Mouse (Mus musculus): Measurements from ENCODE around the gene Toe1. TPM values are rescaled to one million over a fixed set of nuclear protein-coding genes. Genes with fewer than 3 reads are reported as not detected.
A peak's percentile ranks its signal among the peaks of the same experiment; 100 is the strongest.
"Not testable (repeated sequence)": the region's sequence is repeated elsewhere in the genome, so short reads cannot be mapped to it uniquely, and the experiment has no call there.

Toe1 gene
- 10 to 100 TPM; 12.1 to 12.7 TPM for total RNA-seq (2021)
- long read RNA-seq, experiment 1, partial matches to known transcripts = 0 of 7 reads
- long read RNA-seq, experiment 1, other reads (novel, unspliced or antisense) = 4 of 7 reads
- long read RNA-seq, experiment 2, transcript Toe1-201 (8 exons, 2,090 nt) = major isoform, 8 of 11 reads
- long read RNA-seq, experiment 2, partial matches to known transcripts = 0 of 11 reads
- long read RNA-seq, experiment 2, other reads (novel, unspliced or antisense) = 3 of 11 reads

DNA sequence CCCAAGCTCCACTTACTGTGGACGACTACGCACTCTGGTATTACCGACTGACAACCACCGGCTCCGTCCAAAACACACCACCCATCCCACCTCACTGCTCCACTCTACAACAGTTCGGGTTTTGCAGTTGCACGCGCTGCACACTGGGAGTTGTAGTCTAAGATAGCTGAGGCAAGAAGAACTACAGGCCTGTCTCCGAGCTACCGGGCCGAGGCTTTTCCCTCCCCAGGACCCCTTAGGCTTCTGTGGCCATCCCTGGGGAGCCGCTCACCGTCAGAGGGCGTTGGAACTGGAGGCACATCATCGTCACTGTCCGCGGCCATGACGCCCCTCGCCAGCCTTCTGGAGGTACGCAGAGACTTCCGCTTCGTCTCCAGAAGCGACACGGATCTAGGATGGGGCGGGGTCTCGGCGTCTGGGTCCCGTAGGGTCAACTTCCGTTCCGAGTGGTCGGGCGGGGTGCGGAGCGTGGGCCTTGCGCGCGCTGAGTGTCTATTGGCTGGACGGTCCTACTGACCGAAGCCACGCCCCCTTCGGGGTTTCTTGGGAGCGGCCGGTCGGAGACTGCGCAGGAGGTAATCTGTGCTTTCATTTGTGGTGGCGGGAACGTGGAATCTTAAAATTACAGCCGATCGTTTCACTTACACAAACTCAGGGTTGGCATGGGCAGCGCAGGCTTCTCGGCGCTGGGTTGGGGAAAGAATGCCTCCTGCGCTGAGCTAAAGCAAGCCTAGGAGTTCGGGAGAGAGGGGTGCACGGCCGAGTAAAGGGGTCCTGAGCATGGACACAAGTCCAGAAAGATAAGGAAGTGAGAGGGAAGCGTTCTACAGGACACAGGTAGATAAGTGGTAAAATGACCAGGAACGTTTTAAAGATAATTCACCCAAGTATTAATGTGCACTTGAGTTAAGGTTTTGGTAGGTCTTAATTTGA lies at the start of gene Toe1, which contains the start of gene Mutyh:
Gene Toe1 (minus strand): TSS at position 444 of the 933 bp plus-strand sequence.
Gene Mutyh (plus strand): TSS at position 527 of the 933 bp plus-strand sequence.
- peak; percentile 92 to 94 for DNase-seq (ENCODE audit: low spot score in 2 of 2)
- intact Hi-C loops (cut with DNase I) = no loop called here

DNA sequence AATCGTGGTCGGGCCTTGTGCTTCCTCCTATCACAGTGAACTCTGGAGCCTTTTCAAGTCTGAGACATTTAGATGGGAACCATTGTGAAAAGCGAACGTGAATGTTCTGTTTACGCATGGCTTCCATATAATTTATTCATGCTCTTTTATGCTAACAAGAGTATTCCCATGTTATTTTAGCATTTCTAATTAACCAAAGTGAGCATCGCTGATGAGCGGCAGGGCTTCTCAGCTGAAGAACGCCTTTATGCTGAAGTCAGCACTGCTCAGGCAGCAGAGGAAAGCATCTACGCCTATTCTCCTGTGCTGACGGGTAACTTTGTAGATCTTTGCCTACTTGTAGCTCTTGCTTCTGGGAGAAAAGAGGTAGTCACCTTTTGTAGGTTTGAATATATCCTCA lies 49.8 kb upstream of the Toe1 start:
- no peak for DNase-seq (ENCODE audit: low spot score in 2 of 2)
- intact Hi-C loops (cut with DNase I) = no loop called here

DNA sequence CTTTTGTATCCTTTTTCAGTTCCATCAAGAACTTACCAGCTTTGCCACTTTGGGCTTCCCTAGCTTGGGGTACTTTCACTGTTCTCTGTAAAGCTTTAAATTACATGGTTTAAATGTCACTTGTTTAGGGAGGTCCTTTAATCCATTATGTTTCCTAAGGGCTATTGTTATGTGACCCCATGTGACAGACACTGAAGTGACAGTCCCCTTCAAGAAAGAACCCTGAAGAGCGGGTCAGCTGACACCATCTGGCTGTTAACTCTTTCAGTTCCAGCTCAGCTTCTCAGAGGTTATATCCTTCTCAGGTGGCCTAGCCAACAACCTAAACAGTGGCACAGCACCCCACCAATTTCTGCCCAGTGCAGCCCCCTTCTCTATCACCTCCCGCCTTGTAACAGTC lies 46.8 kb upstream of the Toe1 start:
- DNase-seq (ENCODE audit: low spot score in 2 of 2) = no peak
- intact Hi-C loops (cut with DNase I) = no loop called here

DNA sequence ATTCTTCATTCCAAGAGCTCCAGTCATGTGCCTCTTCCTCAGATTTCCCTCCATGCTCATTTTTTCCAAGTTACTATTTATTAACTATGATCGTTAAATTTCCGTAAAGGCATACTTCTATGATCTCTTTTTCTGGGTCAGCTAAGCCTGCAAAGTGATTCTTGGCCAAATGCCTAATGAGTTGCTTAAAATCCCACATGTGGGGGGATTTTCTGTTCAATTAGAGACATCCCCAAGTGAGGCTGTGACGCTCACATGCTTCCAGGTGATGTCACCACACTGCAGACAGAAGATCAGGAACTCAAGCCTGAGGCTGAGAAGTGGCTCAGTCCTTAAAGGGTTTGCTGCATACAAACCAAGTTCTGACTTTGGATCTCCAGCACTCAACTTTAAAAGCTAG lies 42.5 kb upstream of the Toe1 start:
- intact Hi-C loops (cut with DNase I) = no loop called here
- DNase-seq (ENCODE audit: low spot score in 2 of 2) = no peak

DNA sequence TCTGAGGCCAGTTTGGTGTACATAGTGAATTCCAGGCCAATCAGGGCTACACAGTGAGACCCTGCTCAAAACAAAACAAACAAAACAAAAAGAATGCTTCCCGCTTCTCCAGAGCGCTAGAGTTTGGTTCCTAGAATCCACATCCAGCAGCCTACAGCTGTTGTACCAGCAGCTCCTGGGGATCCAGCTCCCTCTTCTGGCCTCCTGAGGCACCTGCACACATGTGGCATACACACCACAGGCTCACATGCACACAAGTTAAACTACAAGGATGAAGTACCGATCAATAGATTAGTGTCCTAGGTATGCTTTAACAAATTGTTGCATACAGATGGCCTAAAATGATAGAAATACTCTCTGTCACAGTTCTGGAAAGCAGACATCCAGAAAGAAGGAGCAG lies 36.9 kb upstream of the Toe1 start:
- intact Hi-C loops (cut with DNase I) = no loop called here
- DNase-seq (ENCODE audit: low spot score in 2 of 2) = no peak

DNA sequence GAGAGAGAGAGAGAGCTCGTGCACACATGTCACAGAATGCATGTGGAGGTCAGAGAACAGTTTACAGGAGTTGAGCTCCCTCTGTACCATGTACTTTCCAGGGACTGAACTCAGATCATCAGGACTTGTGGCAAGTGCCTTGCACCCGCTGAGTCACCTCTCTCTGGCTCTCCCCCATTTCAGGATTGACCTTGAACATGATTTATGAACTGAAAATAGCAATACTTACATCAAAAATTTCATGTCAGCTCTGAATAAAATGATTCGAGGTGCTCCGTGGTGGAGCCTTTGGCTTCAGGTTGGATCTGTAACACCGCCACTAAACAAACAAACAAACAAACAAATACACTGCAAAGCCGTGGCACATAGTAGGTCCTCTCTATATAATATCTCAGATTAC lies 33.4 kb upstream of the Toe1 start:
- intact Hi-C loops (cut with DNase I) = no loop called here
- no peak for DNase-seq (ENCODE audit: low spot score in 2 of 2)

DNA sequence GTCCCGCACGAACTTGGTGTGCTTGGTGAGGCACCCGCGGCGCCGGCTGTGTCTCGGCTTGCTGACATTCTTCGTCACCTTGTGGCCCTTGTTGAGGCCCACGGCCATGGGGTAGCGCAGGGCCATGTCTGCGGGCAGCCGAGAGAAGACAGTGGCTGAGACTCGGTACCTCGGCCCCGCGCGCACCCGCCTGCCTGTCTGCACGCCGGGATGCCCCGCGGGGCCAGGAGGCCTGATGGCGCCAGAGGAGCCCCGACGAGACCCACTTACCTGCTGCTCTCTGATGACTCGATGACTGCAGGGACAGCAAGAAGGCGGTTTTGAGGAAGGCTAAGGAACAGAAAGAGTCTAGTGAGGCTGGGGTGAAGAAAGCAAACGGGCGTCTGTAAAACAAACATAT lies 32.7 kb upstream of the Toe1 start:
- DNase-seq (ENCODE audit: low spot score in 2 of 2); intact Hi-C loops (cut with DNase I): not testable (repeated sequence)

DNA sequence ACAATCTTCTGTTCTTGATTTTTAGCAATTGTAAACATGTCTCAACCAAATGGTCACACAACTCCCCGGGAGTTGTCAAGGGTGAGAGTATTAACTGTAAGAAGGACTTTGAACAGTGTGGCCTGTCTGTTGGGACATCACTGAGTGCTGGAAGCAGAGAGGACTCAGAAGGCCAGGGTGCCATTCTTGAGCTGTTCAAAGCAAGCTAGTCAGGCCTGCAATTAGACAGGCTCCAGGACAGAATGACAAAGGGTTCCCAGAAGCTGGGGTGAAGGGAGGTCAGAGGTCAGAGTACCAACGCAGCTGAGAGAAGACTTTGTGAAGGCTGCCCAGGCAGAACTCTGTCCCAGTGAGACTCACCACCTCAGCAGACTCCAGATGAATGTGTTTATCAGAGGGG lies 31.6 kb upstream of the Toe1 start:
- intact Hi-C loops (cut with DNase I) = no loop called here
- DNase-seq (ENCODE audit: low spot score in 2 of 2) = no peak

DNA sequence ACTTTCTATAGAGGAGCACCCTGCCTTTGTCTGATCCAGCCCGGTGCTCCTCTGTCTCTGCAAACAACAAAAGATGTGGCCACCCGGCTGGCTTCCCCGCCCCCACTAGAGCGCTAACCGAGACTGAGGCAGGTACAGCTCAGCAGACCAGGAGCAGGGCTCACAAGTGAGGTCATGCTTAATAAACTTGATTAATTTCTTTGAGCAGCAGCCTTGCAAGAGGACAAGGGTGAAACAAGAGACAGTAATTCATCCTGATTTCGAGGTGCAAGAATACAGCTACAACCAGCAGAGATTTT lies 22.6 kb upstream of the Toe1 start:
- intact Hi-C loops (cut with DNase I) = no loop called here
- no peak for DNase-seq (ENCODE audit: low spot score in 2 of 2)

DNA sequence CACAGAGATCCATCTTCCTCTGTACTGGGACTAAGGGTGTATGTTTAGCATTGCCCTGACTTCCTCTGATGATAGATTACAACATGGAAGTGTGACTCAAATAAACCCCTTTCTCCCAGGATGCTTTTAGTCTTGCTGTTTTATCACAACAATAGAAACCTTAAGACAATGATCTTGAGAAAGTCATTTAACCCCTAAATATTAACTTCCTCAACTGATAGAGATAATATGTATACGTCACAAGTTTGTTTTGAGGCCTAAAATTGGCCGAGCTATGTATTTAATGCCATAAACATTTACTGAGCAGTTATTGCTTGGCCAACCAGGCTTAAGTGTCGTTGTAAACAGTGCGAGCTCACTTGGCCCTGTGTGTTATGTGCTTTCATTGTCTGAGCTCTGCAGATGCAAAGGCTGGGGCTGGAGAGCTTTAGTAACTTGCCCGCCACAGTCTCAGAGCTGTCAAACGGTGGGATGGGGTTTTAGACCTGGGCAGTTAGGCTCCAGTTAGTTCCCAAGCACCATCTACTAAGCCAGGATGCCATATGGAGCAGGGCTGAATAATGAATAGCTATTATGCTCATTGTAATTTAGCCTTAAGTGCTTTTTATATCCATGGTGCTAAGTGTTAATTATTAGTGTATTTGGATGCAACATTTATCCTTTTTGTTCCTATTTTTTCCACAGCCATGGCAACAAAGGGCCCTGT lies 22.1 kb upstream of the Toe1 start:
- intact Hi-C loops (cut with DNase I) = loop anchor here (5.0 kb wide), 1 partner anchor 48 kb away; the partner anchor contains the start of gene Zswim5
- DNase-seq (ENCODE audit: low spot score in 2 of 2) = no peak

DNA sequence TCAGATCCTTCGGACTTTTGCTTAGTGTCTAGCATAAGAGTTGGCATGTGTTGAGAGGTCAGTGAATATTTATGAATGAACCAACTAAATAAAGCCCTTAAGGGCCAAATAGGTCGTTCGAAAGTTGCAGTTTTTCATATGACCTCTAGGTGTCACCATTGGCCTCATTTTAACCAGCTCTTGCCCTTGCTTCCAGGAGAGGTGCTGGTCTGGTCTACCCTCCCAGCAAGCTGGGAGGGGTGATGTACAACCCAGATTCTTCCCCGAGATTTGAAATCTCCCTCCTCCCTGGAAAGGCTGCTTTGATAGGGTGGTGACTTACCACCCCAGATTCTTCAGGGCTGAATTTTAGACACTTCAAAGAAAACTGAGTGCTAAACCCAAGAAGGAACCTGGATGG lies 20.4 kb upstream of the Toe1 start:
- peak; percentile 20 to 60 for DNase-seq (ENCODE audit: low spot score in 2 of 2)

DNA sequence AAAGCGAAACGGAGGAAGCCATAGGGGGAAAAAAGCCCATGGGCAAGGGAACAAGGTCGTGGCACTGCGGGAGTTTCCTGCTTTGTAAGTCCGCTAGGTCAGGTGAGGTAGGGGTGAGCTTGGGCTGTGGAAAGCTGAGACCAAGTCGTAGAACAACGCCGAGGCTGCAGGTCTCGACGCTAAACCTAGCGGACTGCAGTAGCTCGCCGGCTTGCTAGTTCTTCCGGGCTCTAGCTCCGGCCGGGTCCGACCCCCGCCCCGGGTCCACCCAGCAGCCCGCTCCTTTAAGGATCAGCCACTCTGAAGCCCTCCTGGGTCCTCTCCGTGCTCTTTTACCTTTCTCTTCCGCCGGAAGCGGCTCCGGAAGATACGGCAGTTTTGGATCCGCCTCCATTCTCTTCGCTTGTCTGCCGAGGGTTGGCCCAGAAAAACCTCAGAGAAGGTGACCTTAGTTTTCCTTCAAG lies 17.1 kb upstream of the Toe1 start:
- intact Hi-C loops (cut with DNase I) = loop anchor here (5.0 kb wide), 1 partner anchor 53 kb away; the partner anchor contains the start of gene Zswim5
- peak; percentile 46 to 74 for DNase-seq (ENCODE audit: low spot score in 2 of 2)

More for the DNA sequence above, 20.4 kb upstream of the Toe1 start:
- intact Hi-C loops (cut with DNase I) = loop anchor here (1.0 to 5.0 kb wide), 2 partner anchors 49 to 163 kb away; partner anchors contain the start of gene Zswim5

DNA sequence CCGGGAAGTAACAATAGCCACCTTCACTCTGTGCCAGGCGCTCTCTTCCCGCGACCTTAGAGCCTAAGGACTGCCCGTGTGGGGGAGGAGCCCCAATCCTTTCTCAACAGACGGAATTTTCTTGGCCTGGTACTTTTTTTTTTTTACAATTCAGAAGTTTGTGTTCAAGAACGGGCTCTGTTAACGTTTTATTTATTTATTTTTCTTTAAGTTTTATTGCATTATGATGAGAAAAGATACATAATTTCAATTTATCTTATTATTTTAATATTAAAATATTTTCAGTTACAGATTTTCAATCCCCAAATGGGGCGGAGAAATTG lies 14.2 kb upstream of the Toe1 start, which contains the start of gene Hpdl:
Gene Hpdl (minus strand): TSS at position 14 of the 323 bp plus-strand sequence.
- intact Hi-C loops (cut with DNase I) = no loop called here
- DNase-seq (ENCODE audit: low spot score in 2 of 2) = no peak

DNA sequence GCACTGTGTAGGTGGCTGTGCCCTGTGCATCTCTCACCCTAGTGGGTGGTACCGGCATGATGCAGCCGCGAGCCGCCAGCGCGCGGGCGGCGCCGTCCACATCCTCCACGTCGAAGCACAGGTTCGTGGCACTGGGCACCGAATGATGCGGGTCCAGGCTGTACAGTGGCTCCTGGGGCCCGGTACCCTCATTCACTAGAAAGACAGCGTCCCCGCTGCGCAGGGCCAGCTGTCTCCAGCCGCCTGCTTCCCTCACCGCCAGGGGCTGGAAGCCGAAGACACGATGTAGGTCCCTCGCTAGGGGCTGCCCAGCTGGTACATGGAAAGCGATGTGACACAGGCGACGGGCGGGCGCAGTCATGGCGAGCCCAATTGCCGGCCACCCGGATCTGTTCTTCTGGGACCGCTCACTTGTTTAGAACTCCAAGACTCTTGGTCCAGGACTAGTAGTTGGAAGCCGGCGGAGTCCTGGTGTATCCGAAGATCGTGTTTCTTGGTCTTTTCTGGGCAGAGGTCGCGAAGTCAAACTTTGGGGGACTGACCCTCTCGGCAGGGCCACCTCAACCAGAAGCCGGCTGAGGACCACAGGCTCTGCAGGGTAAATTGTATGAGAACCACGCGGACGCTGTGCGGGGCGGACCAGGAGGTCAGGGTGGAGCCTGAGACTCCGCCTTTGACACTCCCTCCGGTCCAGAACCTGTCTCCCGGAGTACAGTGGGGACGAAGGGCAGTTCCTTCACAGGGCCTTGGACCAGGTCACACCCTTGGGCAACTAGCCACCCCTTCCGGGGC lies 13.7 kb upstream of the Toe1 start:
- intact Hi-C loops (cut with DNase I) = no loop called here
- peak; percentile 16 to 26 for DNase-seq (ENCODE audit: low spot score in 2 of 2)

DNA sequence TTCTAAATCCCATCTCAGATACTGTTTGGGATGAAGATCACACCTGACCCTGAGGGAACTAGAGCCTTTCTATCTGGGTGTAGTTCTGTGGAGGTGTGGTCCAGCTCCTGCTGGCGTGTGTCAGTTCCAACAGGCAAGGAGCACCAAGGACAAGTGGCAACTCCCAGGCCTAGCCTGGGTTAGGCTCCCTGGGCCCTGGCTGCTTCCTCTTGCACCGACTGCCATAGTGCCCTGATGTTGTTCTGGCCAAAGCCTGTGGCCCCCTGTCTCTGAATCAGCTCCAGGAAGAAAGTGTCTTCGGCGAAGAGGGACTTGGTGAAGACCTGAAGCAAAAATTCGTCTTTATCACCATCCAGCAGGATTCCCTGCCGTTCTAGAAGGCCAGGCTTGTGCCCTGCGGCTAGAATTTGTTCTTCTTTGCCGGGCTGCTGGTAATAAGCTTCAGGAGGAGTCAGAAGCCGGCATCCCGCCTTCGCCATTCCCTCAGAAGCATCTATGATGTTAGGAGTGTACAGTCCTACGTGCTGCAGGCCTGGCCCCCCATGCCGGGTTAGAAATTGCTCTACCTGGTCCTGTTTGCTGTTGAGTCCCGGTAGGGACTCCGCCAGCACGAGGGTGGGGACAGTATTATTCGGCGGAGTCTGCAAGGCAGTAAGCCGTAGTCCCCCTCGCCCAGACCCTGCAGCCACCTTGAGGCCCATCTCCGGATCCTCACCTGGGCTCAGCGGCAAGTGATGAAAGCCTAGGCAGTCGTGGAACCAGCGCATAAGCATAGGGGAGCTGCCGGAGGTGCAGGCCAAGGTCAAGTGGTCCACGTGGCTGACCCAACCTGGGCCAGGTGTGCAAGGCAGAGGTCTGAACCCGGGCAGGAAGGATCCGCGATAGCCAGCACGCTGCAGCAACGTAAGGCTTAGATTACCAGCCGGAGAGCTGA lies 12.8 kb upstream of the Toe1 start:
- intact Hi-C loops (cut with DNase I) = no loop called here
- DNase-seq (ENCODE audit: low spot score in 2 of 2) = no peak

DNA sequence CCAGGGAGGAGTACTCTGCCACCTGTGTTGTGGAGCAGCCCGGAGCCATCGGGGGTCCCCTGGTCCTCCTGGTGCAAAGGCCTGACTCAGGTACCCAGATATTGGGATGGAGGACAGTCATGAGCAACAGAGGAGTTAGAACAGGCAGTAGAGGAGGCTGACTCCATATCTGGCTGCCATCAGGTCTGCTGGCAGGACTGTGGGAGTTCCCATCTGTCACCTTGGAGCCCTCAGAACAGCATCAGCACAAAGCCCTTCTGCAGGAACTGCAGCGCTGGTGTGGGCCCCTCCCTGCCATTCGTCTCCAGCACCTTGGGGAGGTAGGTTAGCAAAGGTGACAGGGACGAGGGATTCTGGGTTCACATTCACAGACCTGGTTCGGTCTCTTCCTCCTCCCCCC lies 10.0 kb upstream of the Toe1 start:
- DNase-seq (ENCODE audit: low spot score in 2 of 2) = no peak
- intact Hi-C loops (cut with DNase I) = no loop called here

DNA sequence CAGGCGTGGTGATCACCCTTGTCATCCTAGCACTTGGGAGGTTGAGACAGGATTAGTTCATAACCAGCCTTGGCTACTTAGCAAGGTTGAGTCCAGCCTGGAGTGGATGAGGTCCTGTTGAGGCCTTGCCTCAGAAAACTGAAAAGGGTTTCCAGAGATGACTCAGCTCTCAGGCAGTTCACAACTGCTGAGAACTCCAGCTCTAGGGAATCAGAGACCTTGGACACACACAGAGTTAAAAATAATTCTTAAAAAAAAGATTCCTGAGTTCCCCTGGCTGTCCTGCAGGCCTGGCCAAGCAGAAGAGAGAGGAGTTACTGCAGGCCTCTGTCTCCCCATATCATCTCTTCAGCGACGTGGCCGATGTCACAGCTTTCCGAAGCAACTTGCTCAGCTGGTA lies 7.8 kb upstream of the Toe1 start:
- no peak for DNase-seq (ENCODE audit: low spot score in 2 of 2)
- intact Hi-C loops (cut with DNase I) = no loop called here

DNA sequence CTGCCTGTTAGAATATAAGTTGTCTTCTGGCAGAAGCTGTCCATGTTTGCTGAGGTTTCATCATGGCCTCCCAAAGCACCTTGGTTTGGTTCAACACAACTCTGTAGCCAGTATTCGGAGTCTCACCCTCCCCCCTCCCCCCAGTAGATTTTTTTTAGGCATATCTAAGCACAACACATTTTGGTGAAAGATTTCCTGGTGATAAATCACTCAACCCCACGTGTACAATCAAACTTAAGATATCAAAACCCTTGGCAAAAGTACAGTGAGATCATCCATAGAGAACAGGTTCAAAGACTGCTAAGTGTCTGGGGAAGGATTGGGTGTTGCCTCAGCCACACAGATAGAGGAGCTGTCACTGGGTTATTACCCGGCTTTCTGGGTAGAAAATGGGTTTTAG lies 3.6 kb upstream of the Toe1 start:
- no peak for DNase-seq (ENCODE audit: low spot score in 2 of 2)
- intact Hi-C loops (cut with DNase I) = no loop called here
